Mouse (Mus musculus) left cerebral cortex, adult 9 months (tissue): ENCODE measurements around the gene Gm13178.
A peak's percentile ranks its signal among the peaks of the same experiment; 100 is the strongest.

ENCODE experiments used
- DNase-seq, 2 experiments: peaks; one replicate each; pipeline ENCODE4 v3.0.0; 2022; ENCODE audit warnings: low spot score in 2 of 2

Gm13178 gene

GRCm38 (mm10) chr4:144721304-144721703 is at the start of gene Gm13178:
Gm13178 (minus strand) TSS chr4:144721404.
- no peak for DNase-seq

DNA sequence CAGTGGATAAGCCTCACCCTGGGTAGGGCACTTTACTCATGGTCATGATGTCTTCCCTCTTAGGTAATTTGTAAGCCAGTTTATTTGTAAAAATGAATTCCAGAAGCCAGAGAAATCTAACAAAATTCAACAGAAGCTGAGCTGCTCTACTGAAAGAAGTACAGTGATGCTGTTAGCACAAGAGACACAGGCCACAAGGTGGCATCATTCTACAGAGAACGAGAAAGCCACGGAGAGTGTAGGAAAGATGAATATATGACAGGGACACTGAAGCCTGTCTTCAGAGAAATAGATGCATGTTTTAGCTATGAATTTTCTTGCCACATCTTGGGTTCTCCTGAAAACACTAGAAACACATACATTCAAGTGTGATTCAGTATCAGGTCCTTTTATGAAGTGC is 44.5 kb upstream of the Gm13178 start:
- peak in 1 of 2 experiments; percentile 65 for DNase-seq

GRCm38 (mm10) chr4:144749139-144749538 is 27.9 kb upstream of the Gm13178 start:
- DNase-seq = no peak

DNA sequence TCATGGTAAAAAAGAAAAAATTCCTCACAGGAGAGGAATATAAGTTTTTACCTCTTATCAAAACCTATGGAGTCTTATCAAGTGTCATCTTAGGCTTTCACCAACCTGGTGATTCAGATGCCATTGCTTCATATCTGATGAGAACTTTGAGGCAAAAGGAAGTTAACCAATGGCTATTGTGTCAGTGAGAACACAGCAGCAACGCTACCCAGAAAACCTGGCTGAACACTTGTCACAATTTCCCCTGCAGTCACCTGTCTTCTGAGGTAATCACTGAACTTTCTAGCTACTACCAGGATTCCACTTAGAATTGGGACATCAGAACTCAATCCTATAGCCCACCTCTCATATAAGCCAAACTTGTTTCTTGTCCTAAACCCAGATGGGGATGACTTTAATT is 1.5 kb downstream of the Gm13178 start:
- DNase-seq = no peak

- no peak for DNase-seq
Measured at GRCm38 (mm10) chr4:144718288-144718687, 2.9 kb downstream of the Gm13178 start.

DNA sequence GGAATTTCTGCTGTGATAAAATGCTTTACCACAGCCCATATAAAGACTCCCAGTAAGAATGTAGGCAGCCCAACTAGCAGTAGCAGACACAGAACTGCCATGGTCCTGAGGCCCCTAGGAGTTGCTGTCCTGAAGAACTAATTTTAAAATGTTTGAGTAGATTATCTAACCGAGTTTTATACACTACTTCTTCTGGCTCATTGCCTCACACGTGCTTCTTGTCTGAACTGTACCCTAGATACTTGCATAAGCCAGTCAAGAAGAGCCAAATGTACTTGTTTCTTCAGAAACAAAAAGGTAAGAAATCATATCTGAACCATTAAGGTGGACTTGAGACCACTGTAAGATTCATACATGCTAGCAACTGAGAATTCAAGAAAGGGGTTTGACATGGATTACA is 34.9 kb downstream of the Gm13178 start, which contains the start of gene Gm436:
Gene Gm436, minus strand, starts transcription at position 101 of the 400 bp plus-strand sequence.
- no peak for DNase-seq
